Mouse (Mus musculus): Measurements from ENCODE around the gene Trmt10a. TPM values are rescaled to one million over a fixed set of nuclear protein-coding genes. Genes with fewer than 3 reads are reported as not detected.

Trmt10a gene
- polyA plus RNA-seq, 1 experiment from 2014 or later = 9.0 TPM

DNA sequence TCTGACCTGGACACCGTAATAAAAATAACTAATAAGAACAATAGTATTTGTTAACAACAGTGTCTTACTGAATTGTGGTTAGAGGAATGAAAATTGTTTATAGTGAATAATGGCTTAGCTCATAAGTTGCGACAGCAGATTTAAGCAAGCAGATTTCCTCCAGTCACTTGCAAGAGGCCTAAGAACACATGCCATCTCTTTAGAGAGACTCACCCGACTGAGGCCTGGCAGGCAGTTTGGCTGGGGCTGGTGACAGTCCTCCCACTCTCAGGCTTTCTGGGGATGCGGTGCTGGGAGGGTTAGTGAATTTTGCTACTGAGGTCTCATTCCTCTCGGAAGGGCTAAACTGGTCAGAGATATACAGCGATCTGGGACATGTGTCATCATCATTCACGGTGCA, 40.1 kb downstream of the Trmt10a start:
- Histone ChIP-seq H3K4me3 (no peak overlapping the region), H3K9me3 (no peaks in the 10 kb centered on the region), H3K9ac (no peak overlapping the region), H3K4me2 (no peak overlapping the region), H3K4me1 (replicated peaks) (peaks cover 5% of the 10 kb centered on the region), H3K27me3 (no peaks in the 10 kb centered on the region), H3K27ac (replicated peaks) (no peak overlapping the region), H3K36me3 (no peaks in the 10 kb centered on the region)
- WGBS = 90% methylated on average over 7 of the region's 7 CpGs
- ATAC-seq (ENCODE audit: low read depth) = no peak

DNA sequence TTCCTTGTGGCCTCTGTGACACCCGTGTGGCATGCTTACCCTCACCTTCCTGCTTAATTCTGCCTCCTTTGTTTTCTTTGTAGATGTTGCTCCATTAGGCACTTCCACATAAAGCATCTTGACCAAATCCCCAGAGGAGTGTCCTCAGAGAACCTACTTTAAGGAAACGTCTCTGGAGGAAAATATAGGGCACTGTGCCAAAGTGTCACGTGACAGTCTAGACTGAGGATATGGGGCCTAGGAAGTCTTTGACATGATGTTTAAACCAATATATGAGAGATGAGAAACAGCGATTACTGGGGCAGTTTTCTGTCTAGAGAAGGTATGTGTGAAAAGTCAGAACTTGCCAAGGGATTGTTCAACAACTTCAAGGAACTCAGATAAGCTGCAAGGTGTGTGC, 42.0 kb downstream of the Trmt10a start:
- Histone ChIP-seq H3K4me3 (no peak overlapping the region), H3K9me3 (no peaks in the 10 kb centered on the region), H3K36me3 (no peaks in the 10 kb centered on the region), H3K27me3 (no peaks in the 10 kb centered on the region), H3K27ac (replicated peaks) (no peak overlapping the region), H3K4me1 (replicated peaks) (peaks cover 5% of the 10 kb centered on the region), H3K4me2 (no peak overlapping the region), H3K9ac (no peak overlapping the region)
- 68% methylated on average over 4 of the region's 4 CpGs for WGBS
- no peak for ATAC-seq (ENCODE audit: low read depth)

DNA sequence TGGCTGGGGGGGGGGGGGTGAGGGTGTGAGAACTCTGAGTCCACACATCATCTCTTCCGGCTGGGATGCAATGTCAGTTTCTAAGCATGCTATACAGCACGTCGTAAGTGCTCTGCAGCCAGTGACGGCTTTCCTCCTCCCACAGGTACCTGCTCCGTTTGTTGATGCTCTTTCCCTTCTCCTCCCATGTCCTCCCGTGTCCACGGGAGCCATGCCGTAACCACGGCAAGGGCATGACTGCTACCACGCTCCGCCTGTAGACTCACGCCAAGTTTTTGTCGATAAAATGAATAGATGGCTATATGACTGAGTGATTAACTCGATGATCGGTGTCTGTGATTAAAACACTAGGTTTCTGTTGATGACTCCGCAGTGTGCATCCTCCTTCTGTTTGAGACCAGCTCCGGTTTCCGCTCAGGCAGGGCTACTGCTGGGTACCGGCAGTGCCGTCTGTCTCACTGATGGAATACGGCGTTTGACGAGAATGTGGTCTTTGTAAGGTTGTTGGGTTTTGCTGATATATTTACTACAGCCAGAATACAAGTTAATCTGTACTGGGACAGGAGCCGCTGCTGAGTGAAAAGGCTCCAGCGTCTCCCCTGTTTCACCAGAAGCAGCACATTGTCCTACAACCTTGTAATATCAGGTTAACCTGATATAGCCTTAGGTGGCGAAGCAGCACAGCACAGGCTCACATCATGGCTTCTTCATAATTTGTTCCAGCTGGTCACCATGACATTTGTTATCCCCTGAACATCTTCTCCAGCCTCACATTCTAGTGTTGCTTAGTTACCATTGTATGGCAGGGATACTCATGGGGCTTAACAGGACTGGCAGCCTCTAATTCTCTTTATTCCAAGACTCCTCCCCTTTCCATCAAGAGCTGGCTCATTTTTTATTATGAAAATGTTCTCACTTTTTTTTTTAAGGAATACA, 43.0 kb downstream of the Trmt10a start:
- H3K9ac ChIP-seq = no peak overlapping the region
- WGBS = 85% methylated on average over 26 of the region's 26 CpGs
- H3K27ac ChIP-seq (replicated peaks) = 0 out of 2 replicates have a peak overlapping the region, but pooled peaks have one; percentile 9
- no peaks in the 10 kb centered on the region for H3K36me3 ChIP-seq
- H3K27me3 ChIP-seq = no peaks in the 10 kb centered on the region
- peak; percentile 53; the same call in 1 of the 2 replicates for ATAC-seq (ENCODE audit: low read depth)
- no peak overlapping the region for H3K4me3 ChIP-seq
- no peak overlapping the region for H3K4me2 ChIP-seq
- H3K4me1 ChIP-seq (replicated peaks) = peaks cover 5% of the 10 kb centered on the region
- no peaks in the 10 kb centered on the region for H3K9me3 ChIP-seq

DNA sequence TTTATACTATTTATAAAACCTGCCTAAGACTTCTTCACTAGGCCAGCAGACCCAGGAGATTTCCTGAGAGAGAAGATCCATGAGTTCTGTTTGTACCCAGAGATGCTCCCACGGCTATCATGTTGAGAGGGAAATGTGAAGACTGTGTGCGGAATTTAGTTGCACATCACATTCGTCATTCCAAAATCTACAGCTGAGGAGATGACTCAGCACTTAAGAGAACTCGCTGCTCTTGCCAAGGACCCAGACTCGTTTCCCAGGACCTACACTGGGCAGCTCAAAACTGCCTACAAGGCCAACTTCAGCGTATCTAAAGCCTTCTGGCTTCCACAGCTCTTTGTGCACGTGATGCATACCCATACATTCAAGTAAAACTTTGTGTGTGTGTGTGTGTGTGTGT, 49.0 kb downstream of the Trmt10a start:
- Histone ChIP-seq H3K9me3 (no peaks in the 10 kb centered on the region), H3K4me1 (replicated peaks) (no peaks in the 10 kb centered on the region), H3K36me3 (no peaks in the 10 kb centered on the region), H3K9ac (no peak overlapping the region), H3K27ac (replicated peaks) (no peak overlapping the region), H3K4me3 (no peak overlapping the region), H3K27me3 (no peaks in the 10 kb centered on the region), H3K4me2 (no peak overlapping the region)
- no peak for ATAC-seq (ENCODE audit: low read depth)
- WGBS = 88% methylated on average over 7 of the region's 7 CpGs

DNA sequence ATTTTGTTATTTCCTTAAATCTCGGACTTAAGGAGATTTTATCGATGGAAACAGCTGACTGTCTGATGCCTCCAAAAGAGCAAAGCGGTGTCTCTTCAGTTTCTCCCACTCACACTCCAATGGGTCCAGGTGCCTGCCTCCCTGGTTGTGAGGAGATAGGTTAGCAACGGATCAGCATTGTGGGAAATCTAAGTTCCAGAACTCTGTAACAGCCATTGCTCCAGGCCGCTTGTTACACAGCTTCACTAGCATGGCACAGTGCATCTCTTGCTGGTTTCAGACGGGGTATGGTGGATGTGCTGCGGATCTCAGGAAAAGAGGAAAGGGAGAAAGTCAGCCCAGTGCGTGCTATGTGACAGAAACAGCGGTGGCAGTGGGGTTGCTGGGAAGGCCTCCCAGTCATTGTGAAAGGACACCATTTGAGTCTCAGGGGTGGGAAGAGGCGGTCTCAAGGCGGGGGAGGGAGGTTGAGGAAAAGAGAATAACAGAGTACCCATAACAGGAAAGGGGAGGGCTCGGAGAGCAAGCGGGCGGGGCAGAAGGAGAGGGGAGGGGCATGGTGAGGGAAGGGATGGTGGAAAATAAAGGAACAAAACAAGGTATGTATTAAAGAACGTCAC, 50.5 kb downstream of the Trmt10a start, which contains the start of gene 4930579F01Rik:
Gene 4930579F01Rik (minus strand): TSS at position 143 of the 620 bp plus-strand sequence.
- no peaks in the 10 kb centered on the region for H3K4me1 ChIP-seq (replicated peaks)
- no peak for ATAC-seq (ENCODE audit: low read depth)
- H3K27ac ChIP-seq (replicated peaks) = no peak within 1 kb of the TSS
- no peak within 1 kb of the TSS for H3K4me3 ChIP-seq
- no peaks in the 10 kb centered on the region for H3K27me3 ChIP-seq
- no peak within 1 kb of the TSS for H3K9ac ChIP-seq
- 81% methylated on average over 15 of the region's 15 CpGs for WGBS
- no peak within 1 kb of the TSS for H3K4me2 ChIP-seq
- H3K9me3 ChIP-seq = no peaks in the 10 kb centered on the region
- no peaks in the 10 kb centered on the region for H3K36me3 ChIP-seq

DNA sequence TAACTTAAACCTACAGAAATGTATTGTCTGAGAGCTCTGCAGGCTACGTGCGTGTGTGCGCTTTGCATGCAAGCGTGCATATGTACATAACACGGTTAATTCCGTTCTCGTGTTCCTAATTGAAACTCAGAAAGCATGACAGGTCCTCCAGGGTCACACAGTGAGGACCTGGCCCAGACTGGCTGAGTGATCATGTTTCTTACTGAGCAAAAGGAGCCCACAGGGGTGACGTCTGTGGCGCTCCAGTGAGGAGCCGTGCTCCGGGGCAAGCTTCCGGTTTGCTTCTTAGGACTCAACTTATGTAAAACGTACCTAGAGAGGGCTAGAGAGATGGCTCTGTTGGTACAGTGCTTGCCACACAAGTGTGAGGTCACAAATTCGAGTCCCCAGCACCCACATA, 53.8 kb downstream of the Trmt10a start:
- Histone ChIP-seq H3K4me2 (no peak overlapping the region), H3K9me3 (no peaks in the 10 kb centered on the region), H3K4me1 (replicated peaks) (no peaks in the 10 kb centered on the region), H3K27ac (replicated peaks) (no peak overlapping the region), H3K27me3 (no peaks in the 10 kb centered on the region), H3K36me3 (no peaks in the 10 kb centered on the region), H3K9ac (no peak overlapping the region), H3K4me3 (no peak overlapping the region)
- ATAC-seq (ENCODE audit: low read depth) = no peak
- WGBS = 87% methylated on average over 14 of the region's 14 CpGs

DNA sequence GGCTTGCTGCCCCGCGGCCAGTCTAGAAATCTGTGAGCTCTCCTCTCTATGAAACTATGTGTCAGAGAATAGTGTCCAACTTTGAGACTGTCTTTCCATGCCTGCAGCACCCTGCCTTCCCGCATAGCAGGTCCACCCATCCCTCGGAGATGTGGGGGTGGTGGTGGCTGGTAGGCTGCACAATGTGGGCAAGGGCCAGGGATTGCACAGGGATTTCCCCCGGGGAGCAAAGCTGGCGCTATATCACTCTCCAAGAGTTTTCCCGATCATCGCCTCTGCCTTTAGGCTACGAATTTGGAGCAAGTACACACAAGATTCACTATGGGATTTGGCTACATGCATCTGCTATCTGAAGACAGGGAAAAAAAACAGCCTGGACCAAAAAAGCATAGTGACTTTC, 54.3 kb downstream of the Trmt10a start:
- H3K4me3 ChIP-seq = no peak overlapping the region
- no peaks in the 10 kb centered on the region for H3K27me3 ChIP-seq
- no peak overlapping the region for H3K27ac ChIP-seq (replicated peaks)
- no peaks in the 10 kb centered on the region for H3K9me3 ChIP-seq
- WGBS = 69% methylated on average over 9 of the region's 9 CpGs
- H3K4me2 ChIP-seq = no peak overlapping the region
- H3K4me1 ChIP-seq (replicated peaks) = no peaks in the 10 kb centered on the region
- 0 out of 2 replicates have a peak, but pooled peaks have one; percentile 36 for ATAC-seq (ENCODE audit: low read depth)
- no peaks in the 10 kb centered on the region for H3K36me3 ChIP-seq
- H3K9ac ChIP-seq = no peak overlapping the region

DNA sequence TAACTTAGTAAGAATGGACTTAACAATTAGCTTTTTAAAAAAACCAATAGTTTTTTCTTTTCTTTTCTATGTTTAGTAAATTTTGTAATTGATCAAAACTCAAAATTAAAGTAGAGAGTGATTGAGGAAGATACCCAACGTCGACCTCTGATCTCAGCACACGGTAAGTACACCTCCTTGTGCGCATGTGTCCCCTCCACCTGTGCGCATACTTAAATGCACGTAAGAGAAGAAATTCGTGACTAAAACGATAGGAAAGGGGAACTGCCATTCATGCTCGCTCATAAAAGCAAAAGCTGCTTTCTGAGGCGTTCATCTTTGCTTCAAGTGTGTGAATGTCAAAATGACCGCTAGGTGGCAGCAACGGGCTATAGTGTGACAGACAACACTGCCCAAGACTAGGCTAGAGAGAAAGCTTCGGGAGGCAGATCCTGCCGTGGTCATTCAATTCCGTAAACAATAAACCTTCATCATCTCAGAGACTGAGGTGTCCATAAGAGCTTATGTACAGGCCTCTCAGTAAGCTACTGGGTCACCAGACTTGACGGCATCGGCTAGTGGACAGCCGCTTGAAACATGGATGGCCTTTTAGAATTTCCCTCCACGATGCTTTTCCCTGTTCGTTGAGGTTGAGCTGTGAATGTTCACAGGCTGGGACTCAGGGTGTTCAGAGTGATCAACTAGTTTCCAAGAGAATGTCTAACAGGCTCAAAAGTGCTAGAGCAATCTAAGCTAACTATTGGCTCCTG, 54.9 kb downstream of the Trmt10a start:
- Histone ChIP-seq H3K4me2 (peak overlapping the region; percentile 53), H3K4me1 (replicated peaks) (no peaks in the 10 kb centered on the region), H3K27me3 (no peaks in the 10 kb centered on the region), H3K4me3 (peak overlapping the region; percentile 28), H3K9ac (peak overlapping the region; percentile 60), H3K9me3 (no peaks in the 10 kb centered on the region), H3K27ac (replicated peaks) (no peak overlapping the region; the same call in 1 of the 2 replicates), H3K36me3 (no peaks in the 10 kb centered on the region)
- ATAC-seq (ENCODE audit: low read depth) = peak; percentile 95
- 26% methylated on average over 20 of the region's 20 CpGs for WGBS

DNA sequence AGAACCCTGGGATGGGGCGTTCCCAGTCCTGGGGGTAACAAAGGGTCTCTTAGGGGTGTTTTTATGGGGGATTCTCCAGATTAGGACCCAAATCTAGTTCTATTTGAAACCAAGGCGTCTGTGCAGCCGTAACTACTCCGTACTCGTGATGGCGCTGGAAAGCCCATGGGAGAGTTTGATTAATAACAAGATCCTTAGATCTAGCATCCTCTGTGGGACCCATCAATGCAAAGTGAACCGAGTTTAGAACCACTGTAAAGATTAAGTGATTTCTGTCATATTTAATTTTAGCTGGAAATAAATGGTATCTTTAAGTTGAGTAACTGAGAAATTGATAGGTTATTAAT, 55.4 kb downstream of the Trmt10a start:
- Histone ChIP-seq H3K4me3 (no peak overlapping the region; the same call in 1 of the 2 replicates), H3K9me3 (no peaks in the 10 kb centered on the region), H3K4me2 (peak overlapping the region; percentile 53), H3K27ac (replicated peaks) (no peak overlapping the region; the same call in 1 of the 2 replicates), H3K4me1 (replicated peaks) (no peaks in the 10 kb centered on the region), H3K9ac (0 out of 2 replicates have a peak overlapping the region, but pooled peaks have one; percentile 60), H3K36me3 (no peaks in the 10 kb centered on the region), H3K27me3 (no peaks in the 10 kb centered on the region)
- ATAC-seq (ENCODE audit: low read depth) = peak; percentile 32; the same call in 1 of the 2 replicates
- WGBS = 57% methylated on average over 7 of the region's 7 CpGs

DNA sequence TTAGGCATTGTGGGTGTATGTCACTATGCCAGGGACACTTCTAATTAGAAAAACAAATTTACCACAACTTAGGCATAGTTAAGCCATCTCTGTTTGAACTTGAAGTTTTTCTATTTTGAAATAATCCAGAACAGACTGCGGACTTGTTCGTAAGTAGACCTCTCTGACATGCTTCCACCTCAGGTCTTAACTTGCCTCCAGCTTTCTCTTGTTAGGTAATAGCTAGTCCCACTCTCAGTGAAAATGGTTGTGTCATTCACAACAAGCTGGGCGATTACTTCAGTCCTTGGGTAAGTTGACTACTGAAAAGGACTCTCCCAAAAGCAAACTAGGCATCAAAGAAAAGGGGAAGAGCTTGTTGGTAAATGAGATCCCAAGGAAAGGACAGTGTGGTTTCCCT, 65.6 kb downstream of the Trmt10a start:
- Histone ChIP-seq H3K4me1 (replicated peaks) (no peaks in the 10 kb centered on the region), H3K27ac (replicated peaks) (no peak overlapping the region), H3K4me3 (no peak overlapping the region), H3K9me3 (no peaks in the 10 kb centered on the region), H3K36me3 (no peaks in the 10 kb centered on the region), H3K9ac (no peak overlapping the region), H3K4me2 (no peak overlapping the region), H3K27me3 (no peaks in the 10 kb centered on the region)
- WGBS = 96% methylated on average over 3 of the region's 3 CpGs
- ATAC-seq (ENCODE audit: low read depth) = no peak

Measured in neural tube, embryonic 13.5 days (tissue).